Mouse (Mus musculus): ENCODE results near the gene Cenpx. TPM values are rescaled to one million over a fixed set of nuclear protein-coding genes. Genes with fewer than 3 reads are reported as not detected.
A peak's percentile ranks its signal among the peaks of the same experiment; 100 is the strongest.
"Not testable (repeated sequence)": the region's sequence is repeated elsewhere in the genome, so short reads cannot be mapped to it uniquely, and the experiment has no call there.

Gene Cenpx
- polyA plus RNA-seq, 1 experiment from 2014 or later, result 192 TPM

DNA sequence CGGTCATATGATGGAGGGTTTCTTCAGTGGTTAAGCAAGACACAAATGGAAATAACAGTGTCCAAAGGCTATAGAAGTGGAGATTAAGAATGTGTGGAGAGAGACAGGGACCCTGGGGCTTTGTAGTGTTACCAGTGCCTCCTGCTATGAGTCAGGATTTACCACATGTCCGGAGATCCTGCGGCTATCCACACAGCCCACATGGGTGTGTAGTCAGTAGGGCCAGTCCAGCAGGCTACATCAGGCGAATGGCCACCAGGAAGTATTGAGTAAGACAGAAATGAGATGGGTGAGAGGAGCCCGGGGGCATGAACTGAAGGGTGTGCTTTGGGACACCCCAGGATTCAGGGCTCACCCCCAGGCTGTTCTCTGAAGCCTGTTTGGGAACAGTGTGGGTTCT lies 30.9 kb downstream of the Cenpx start:
- WGBS, result 89% methylated on average over 5 of the region's 5 CpGs
- DNase-seq (ENCODE audit: low spot score) (no peak), ATAC-seq (replicated peaks; ENCODE audit: low FRiP score) (no peak)
- peaks cover 14% of the 10 kb centered on the region for H3K36me3 ChIP-seq (ENCODE audit: control insufficient read depth, insufficient read depth, low read length)
- no peak overlapping the region for H3K27ac ChIP-seq (ENCODE audit: low read depth, low read length)
- no peak overlapping the region for H3K4me2 ChIP-seq
- no peaks in the 10 kb centered on the region for H3K9me3 ChIP-seq (ENCODE audit: control insufficient read depth, low read length)
- H3K9ac ChIP-seq (ENCODE audit: low read depth, low read length), result no peak overlapping the region
- no peaks in the 10 kb centered on the region for H3K4me1 ChIP-seq (replicated peaks; ENCODE audit: control insufficient read depth, insufficient read depth, low read length)
- H3K4me3 ChIP-seq (ENCODE audit: low read depth, low read length), result no peak overlapping the region
- no peaks in the 10 kb centered on the region for H3K27me3 ChIP-seq (replicated peaks; ENCODE audit: control insufficient read depth, insufficient read depth, low read length)

DNA sequence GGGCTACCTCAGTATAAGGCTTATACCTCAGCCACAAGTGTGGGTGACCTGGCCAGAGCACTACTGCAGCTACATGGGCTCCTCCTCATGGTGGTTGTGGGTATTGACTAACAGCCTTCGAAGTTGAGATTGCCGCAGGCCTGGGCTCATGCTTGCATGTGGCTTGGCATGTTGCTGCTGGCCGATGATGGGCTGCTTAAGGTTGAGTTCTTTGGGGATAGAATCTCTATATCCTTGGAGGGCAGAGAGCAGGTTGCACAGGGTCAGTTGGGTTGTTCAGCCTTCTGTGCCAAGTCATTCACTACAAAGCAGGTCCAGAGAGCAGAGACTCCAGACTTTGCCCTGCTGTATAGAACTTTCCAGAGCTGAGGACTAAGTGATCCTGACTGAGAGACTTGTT lies 33.6 kb downstream of the Cenpx start:
- Histone ChIP-seq H3K9me3 (ENCODE audit: control insufficient read depth, low read length) (no peaks in the 10 kb centered on the region), H3K9ac (ENCODE audit: low read depth, low read length) (no peak overlapping the region), H3K4me1 (replicated peaks; ENCODE audit: control insufficient read depth, insufficient read depth, low read length) (no peaks in the 10 kb centered on the region), H3K27ac (ENCODE audit: low read depth, low read length) (no peak overlapping the region), H3K4me3 (ENCODE audit: low read depth, low read length) (no peak overlapping the region), H3K4me2 (no peak overlapping the region), H3K27me3 (replicated peaks; ENCODE audit: control insufficient read depth, insufficient read depth, low read length) (no peaks in the 10 kb centered on the region), H3K36me3 (ENCODE audit: control insufficient read depth, insufficient read depth, low read length) (peaks cover 12% of the 10 kb centered on the region)
- DNase-seq (ENCODE audit: low spot score) (no peak), ATAC-seq (replicated peaks; ENCODE audit: low FRiP score) (no peak)
- WGBS, result 85% methylated on average over 3 of the region's 3 CpGs

DNA sequence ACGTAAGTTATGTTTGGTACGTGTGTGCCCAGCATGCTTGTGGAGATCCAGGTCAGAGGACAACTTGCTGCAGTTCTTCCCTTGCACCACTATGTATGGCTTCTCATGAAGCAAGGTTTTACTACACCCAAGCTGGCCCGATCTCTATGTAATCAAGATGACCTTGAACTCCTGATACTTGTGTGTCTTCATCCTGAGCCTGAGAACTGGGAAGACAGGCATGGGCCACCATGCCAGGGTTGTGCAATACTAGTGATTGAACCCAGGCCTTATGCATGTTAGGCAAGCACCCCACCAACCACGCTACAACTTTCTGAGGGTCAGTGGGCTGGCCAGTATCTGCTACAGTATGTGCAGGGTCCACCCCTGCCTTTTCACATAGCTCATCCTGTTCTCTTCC lies 36.6 kb downstream of the Cenpx start:
- WGBS, result 88% methylated on average over 4 of the region's 4 CpGs
- peaks cover 10% of the 10 kb centered on the region; the same call in 1 of the 2 replicates for H3K4me1 ChIP-seq (replicated peaks; ENCODE audit: control insufficient read depth, insufficient read depth, low read length)
- H3K27me3 ChIP-seq (replicated peaks; ENCODE audit: control insufficient read depth, insufficient read depth, low read length), result no peaks in the 10 kb centered on the region
- H3K36me3 ChIP-seq (ENCODE audit: control insufficient read depth, insufficient read depth, low read length), result peaks cover 12% of the 10 kb centered on the region
- no peak overlapping the region for H3K27ac ChIP-seq (ENCODE audit: low read depth, low read length)
- DNase-seq (ENCODE audit: low spot score) (no peak), ATAC-seq (replicated peaks; ENCODE audit: low FRiP score) (no peak)
- H3K9me3 ChIP-seq (ENCODE audit: control insufficient read depth, low read length), result no peaks in the 10 kb centered on the region
- H3K4me2 ChIP-seq, result no peak overlapping the region
- no peak overlapping the region for H3K4me3 ChIP-seq (ENCODE audit: low read depth, low read length)
- H3K9ac ChIP-seq (ENCODE audit: low read depth, low read length), result no peak overlapping the region

DNA sequence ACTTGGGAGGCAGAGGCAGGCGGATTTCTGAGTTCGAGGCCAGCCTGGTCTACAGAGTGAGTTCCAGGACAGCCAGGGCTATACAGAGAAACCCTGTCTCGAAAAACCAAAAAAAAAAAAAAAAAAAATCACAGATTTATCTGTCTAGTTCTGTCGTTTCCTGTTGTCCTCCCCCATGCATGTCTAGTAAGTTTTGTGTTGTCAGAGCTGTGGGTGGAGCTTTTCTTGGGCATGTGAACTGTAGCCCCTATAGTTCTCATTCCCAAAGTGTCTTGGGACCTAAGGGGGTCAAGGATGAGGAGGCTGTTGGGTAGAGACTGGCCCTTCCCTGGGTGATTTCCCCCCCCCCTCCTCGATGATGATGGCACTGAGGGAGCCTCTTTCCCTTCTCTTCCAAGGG lies 37.7 kb downstream of the Cenpx start:
- not testable (repeated sequence) for ATAC-seq (replicated peaks; ENCODE audit: low FRiP score); DNase-seq (ENCODE audit: low spot score); H3K27ac ChIP-seq (ENCODE audit: low read depth, low read length); H3K36me3 ChIP-seq (ENCODE audit: control insufficient read depth, insufficient read depth, low read length); H3K4me2 ChIP-seq; H3K27me3 ChIP-seq (replicated peaks; ENCODE audit: control insufficient read depth, insufficient read depth, low read length); H3K4me3 ChIP-seq (ENCODE audit: low read depth, low read length); H3K9ac ChIP-seq (ENCODE audit: low read depth, low read length); H3K9me3 ChIP-seq (ENCODE audit: control insufficient read depth, low read length); H3K4me1 ChIP-seq (replicated peaks; ENCODE audit: control insufficient read depth, insufficient read depth, low read length)
- WGBS, result 72% methylated on average over 5 of the region's 5 CpGs

DNA sequence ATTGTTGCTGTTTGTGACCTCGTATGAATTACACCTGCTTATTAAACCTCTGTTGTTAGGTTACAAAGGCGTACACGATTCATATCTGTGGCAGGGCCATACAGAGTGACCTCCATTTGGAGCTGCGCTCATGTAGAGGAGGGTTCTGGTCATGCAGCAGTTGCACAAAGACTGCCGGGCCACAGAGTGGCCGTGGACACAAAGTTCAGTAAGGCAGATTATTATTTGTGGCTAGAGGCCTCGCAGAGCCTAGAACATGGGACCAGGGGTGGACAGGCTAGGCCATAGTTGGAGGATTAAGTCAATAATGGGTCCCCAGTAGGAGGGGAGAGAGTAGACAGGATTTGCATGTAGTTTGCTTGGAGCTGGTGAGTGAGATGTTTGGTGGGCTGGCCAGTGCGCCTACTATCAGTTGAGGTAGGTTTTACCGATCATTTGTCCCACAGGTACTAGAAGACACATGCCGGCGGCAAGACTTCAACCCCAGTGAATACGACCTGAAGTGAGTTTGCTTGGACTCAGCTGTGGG lies 39.9 kb downstream of the Cenpx start:
- H3K4me3 ChIP-seq (ENCODE audit: low read depth, low read length), result peak overlapping the region; percentile 66
- no peak for DNase-seq (ENCODE audit: low spot score)

DNA sequence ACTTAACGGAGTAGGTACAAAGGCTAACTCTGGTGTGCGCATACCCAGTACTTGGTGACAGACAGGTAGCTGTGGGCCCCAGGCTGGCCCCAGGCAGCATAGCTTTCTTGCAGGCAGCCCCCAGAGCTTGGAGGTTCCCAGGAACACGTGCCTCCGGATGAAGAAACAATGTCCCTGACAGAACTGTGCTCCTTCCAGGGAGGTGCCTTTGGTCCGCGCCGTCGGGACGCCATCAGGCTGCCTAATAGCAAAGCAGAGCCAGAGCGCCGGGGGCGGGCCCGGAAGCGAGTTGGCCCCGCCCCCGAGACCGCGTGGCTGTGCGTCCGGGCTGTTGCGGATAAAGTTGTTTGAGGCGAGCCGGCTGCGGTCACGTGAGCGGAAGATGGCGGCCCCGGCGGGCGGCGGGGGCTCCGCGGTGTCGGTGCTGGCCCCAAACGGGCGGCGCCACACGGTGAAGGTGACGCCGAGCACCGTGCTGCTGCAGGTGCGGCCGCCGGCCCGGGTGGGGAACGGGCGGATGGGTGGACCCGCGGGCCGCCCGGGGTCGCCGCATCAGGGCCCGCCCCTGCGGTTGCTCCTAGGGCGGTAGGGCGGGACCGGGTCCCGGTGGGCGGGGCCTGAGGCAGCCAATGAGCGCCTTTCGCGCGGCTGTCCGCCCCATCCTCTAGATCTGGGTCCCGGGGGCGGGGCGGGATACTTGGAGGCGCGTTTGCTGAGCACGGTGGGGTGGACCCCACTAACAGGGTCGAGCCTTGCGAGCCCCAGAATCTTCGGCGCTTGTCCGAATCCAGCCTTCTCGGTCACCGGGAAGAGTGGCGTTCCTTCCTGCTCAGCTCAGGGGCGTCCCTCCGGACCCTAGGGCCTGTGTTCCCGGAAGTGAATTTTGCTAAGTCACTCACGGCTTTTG lies 40.6 kb downstream of the Cenpx start, which contains the start of gene Aspscr1:
Gene Aspscr1, plus strand, starts transcription at position 287 of the 907 bp plus-strand sequence.
- H3K4me1 ChIP-seq (replicated peaks; ENCODE audit: control insufficient read depth, insufficient read depth, low read length), result peaks cover 10% of the 10 kb centered on the region; the same call in 1 of the 2 replicates
- no peaks in the 10 kb centered on the region for H3K27me3 ChIP-seq (replicated peaks; ENCODE audit: control insufficient read depth, insufficient read depth, low read length)
- H3K27ac ChIP-seq (ENCODE audit: low read depth, low read length), result peak within 1 kb of the TSS; percentile 85
- peak; percentile 98 for DNase-seq (ENCODE audit: low spot score)
- peak within 1 kb of the TSS; percentile 66 for H3K4me3 ChIP-seq (ENCODE audit: low read depth, low read length)
- no peaks in the 10 kb centered on the region for H3K9me3 ChIP-seq (ENCODE audit: control insufficient read depth, low read length)
- peak; percentile 97 for ATAC-seq (replicated peaks; ENCODE audit: low FRiP score)
- H3K4me2 ChIP-seq, result peak within 1 kb of the TSS; percentile 95
- 1% methylated on average over 83 of the region's 83 CpGs for WGBS
- peak within 1 kb of the TSS; percentile 68 for H3K9ac ChIP-seq (ENCODE audit: low read depth, low read length)
- 0 out of 2 replicates have a peak, but pooled peaks cover 2% of the 10 kb centered on the region for H3K36me3 ChIP-seq (ENCODE audit: control insufficient read depth, insufficient read depth, low read length)

More for the DNA sequence above, 39.9 kb downstream of the Cenpx start:
- Histone ChIP-seq H3K9me3 (ENCODE audit: control insufficient read depth, low read length) (no peaks in the 10 kb centered on the region), H3K4me2 (peak overlapping the region; percentile 95), H3K9ac (ENCODE audit: low read depth, low read length) (peak overlapping the region; percentile 68), H3K36me3 (ENCODE audit: control insufficient read depth, insufficient read depth, low read length) (peaks cover 8% of the 10 kb centered on the region), H3K4me1 (replicated peaks; ENCODE audit: control insufficient read depth, insufficient read depth, low read length) (peaks cover 10% of the 10 kb centered on the region; the same call in 1 of the 2 replicates), H3K27ac (ENCODE audit: low read depth, low read length) (peak overlapping the region; percentile 85), H3K27me3 (replicated peaks; ENCODE audit: control insufficient read depth, insufficient read depth, low read length) (no peaks in the 10 kb centered on the region)
- 38% methylated on average over 12 of the region's 12 CpGs for WGBS
- ATAC-seq (replicated peaks; ENCODE audit: low FRiP score), result no peak; the same call in 1 of the 2 replicates

DNA sequence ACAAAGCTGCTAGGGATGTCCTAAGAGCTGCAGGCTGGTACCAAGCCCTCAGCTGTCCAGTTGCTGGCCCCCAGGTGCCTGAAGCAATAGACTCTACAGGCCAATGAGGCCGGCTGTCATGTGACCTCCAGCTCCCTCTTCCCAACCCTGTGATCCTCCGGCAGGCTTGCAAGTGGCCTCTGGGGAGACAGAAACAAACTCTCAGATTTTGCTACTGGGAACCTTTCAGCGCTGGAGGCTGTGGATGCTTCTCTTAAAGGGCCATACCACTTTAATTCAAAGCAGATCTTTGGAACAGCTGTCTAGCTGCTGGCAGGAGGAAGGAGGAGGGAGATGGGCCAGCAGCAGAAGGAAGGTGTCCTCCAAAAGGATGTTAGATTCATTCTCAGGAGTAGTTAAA lies 46.9 kb downstream of the Cenpx start:
- DNase-seq (ENCODE audit: low spot score) (no peak), ATAC-seq (replicated peaks; ENCODE audit: low FRiP score) (no peak)
- Histone ChIP-seq H3K9me3 (ENCODE audit: control insufficient read depth, low read length) (no peaks in the 10 kb centered on the region), H3K27ac (ENCODE audit: low read depth, low read length) (no peak overlapping the region), H3K4me2 (no peak overlapping the region), H3K9ac (ENCODE audit: low read depth, low read length) (no peak overlapping the region), H3K4me1 (replicated peaks; ENCODE audit: control insufficient read depth, insufficient read depth, low read length) (no peaks in the 10 kb centered on the region), H3K27me3 (replicated peaks; ENCODE audit: control insufficient read depth, insufficient read depth, low read length) (peaks cover 41% of the 10 kb centered on the region), H3K4me3 (ENCODE audit: low read depth, low read length) (no peak overlapping the region), H3K36me3 (ENCODE audit: control insufficient read depth, insufficient read depth, low read length) (no peaks in the 10 kb centered on the region)
- 17% methylated on average over 3 of the region's 3 CpGs for WGBS

DNA sequence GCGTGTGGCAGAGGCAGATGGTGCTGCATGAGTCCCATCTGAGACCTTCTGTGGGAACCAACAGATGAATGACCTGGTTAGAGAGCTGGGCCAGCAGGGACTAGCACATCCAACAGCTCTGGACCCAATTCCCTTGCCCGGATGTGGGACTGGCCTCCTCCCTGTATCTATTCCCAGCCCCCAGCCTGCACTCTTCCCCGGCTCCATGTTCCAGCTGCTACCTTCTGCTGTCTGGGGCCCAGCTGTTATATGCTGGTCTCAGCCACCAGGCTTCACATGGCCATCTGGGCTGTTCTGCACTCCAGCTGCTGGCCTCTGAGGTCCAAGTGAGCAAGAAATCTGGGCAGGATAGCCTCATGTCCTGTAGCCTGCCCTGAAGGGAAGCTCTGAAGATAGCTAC lies 48.1 kb downstream of the Cenpx start:
- H3K27me3 ChIP-seq (replicated peaks; ENCODE audit: control insufficient read depth, insufficient read depth, low read length), result peaks cover 53% of the 10 kb centered on the region
- no peak for ATAC-seq (replicated peaks; ENCODE audit: low FRiP score)
- WGBS, result 77% methylated on average over 3 of the region's 3 CpGs

More for the DNA sequence above, 48.1 kb downstream of the Cenpx start:
- Histone ChIP-seq H3K9ac (ENCODE audit: low read depth, low read length) (no peak overlapping the region), H3K36me3 (ENCODE audit: control insufficient read depth, insufficient read depth, low read length) (no peaks in the 10 kb centered on the region), H3K27ac (ENCODE audit: low read depth, low read length) (no peak overlapping the region), H3K4me2 (no peak overlapping the region; the same call in 1 of the 2 replicates), H3K4me3 (ENCODE audit: low read depth, low read length) (no peak overlapping the region), H3K4me1 (replicated peaks; ENCODE audit: control insufficient read depth, insufficient read depth, low read length) (peaks cover 10% of the 10 kb centered on the region), H3K9me3 (ENCODE audit: control insufficient read depth, low read length) (no peaks in the 10 kb centered on the region)
- DNase-seq (ENCODE audit: low spot score), result no peak

All from liver, embryonic 11.5 days (tissue).